Mouse (Mus musculus) layer of hippocampus, postnatal 36 days (tissue): Measurements from ENCODE around the gene Kmt5c. TPM values are rescaled to one million over a fixed set of nuclear protein-coding genes. Genes with fewer than 3 reads are reported as not detected.

Experiments
- DNase-seq, 2 experiments: peaks; one replicate each; pipeline ENCODE4 v3.0.0; 2022
- total RNA-seq, 2 experiments: library from RNA; stranded (reverse); gene quantifications; 2 replicates each; pipeline ENCODE4 v1.2.3; 2021

The Kmt5c gene
- total RNA-seq, 2 experiments from 2014 or later, result 35.3 to 38.7 TPM

DNA sequence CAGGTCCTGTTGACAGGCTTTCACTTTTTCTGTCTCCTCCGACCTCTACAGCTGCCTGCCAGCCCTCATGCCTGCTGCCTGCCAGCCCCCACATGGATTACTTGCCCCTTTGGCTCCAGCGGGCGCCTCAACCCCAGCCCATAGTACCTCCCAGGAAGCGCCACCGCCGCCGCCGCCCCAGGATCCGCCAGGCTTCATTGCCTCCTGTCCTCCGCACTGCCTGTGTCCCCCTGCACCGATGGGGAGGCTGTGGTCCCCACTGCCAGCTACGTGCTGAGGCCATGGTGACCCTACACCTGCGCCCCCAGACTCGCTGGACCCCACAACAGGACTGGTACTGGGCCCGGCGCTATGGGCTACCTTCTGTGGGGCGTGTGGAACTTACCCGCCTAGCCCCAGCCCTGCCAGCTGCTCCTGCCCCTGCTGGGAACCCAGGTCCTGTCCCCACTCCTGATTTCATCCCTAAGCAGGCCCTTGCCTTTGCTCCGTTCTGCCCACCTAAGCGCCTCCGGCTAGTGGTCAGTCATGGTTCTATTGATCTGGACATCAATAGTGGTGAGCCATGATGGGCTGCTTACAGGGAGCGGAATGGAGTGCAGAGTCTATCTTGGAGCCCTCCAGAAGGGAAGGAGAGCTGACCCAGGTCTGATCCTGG is 6.5 kb downstream of the Kmt5c start:
- DNase-seq, result no peak

DNA sequence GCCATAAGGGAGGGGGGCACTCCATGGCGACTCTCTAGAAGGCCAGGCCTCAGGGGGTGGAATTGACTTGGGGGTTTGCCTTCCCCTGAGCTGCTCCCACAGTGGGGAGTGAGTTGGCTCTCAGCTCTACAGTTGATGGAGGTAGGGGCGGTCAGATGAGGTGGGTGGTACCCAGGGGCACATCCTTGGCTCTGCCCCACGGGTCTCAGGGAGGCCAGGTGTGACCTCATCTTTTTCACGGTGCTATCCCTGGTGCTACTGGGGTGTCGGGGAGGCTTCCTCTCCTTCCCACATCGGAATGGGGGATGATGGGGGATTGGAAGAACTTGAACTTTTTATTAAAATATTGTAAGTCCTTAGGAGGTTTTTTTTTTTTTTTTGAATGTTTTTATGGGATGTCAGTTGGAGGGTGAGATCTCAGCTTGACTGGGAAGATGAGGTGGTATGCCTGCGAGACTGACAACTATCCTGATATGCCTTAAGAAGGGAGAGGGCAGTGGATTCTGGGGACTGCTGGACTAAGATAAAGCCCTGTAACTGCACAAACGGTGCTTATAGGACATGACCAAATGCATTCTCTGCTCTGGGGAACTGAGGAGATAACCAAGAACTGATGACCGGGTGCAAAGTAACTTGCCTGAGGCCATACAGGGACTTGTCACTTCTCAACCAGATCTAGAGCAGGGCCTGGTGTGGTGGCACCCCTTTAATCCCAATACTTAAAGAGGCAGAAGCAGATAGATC is 7.4 kb downstream of the Kmt5c start:
- no peak for DNase-seq

DNA sequence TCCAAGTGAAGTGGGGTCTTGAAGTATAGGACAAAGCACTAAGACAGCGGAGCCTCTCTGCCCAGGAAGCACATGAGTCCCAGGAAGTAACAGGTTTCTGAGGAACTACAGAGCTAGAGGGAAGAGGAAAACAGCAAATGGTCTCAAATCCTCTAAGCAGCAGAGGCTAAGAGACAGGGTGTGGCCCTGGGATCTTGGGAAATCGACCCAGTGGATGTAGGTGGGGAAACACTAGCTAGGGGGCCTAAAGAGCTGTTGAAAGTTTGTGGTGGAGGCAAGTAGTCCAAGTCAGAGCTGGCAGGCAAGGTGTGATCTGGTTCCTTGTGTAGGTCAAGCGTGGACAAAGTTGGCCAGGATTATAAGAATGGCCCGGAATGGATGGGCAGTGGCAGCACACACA is 8.4 kb downstream of the Kmt5c start:
- DNase-seq, result no peak

DNA sequence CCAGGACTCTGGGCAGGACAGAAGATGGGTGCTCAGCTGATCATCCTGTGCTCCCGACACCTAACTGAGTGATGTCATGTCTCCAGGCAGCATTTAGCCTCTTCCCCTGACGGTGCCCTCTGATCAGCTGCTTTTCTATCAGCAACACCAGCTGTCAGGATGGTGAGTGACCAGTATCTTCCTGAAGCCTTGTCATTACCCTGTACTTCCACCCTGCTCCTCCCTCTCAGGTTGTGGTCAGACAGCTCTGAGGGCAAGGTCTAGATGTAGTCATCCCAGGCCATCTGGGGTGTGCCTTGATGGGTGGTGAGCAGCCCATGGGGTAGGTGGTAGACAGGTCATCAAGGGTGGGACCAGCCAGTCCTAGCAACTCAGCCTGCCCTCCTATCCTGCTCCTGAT is 9.3 kb downstream of the Kmt5c start:
- no peak for DNase-seq

DNA sequence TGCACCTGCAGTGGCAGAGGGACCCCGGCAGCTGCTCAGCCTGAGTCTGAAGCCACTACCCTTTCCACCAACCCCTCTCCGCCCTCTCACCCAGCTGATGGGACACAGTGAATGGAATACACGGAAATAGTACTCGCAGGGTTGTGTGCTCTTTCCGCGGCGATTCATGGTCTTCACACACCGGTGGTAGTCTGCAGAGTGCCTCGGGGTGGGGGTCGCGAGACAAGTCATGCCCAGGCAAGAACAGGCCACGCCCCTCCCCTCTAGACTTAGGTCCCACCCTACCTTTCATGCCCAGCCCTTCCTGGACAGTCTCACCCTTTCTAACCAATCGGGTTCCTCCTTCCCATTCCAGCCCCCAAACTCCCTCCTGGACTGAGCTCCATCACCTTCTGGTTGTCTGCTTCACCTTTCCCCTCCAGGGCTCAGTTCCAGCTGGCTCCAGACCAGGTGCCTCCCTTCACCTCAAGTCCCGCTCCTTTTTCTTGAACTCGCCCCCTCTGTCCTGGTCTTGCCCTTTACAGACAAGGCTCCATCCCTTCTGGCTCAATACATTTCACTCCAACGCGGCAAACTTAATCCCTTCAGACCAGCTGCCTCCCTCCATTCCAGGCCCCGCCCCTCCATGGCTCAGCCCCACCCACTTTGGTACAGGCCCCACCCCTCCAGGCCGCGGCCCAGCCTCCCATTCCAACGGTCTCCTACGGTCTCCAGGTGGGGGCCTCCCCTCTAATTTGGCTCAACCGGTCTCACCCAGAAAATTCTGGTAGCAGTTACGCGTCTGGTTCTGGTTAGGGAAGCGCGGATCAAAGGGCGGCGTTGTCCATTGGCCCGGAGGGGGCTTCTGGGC is 12.3 kb downstream of the Kmt5c start:
- no peak for DNase-seq

DNA sequence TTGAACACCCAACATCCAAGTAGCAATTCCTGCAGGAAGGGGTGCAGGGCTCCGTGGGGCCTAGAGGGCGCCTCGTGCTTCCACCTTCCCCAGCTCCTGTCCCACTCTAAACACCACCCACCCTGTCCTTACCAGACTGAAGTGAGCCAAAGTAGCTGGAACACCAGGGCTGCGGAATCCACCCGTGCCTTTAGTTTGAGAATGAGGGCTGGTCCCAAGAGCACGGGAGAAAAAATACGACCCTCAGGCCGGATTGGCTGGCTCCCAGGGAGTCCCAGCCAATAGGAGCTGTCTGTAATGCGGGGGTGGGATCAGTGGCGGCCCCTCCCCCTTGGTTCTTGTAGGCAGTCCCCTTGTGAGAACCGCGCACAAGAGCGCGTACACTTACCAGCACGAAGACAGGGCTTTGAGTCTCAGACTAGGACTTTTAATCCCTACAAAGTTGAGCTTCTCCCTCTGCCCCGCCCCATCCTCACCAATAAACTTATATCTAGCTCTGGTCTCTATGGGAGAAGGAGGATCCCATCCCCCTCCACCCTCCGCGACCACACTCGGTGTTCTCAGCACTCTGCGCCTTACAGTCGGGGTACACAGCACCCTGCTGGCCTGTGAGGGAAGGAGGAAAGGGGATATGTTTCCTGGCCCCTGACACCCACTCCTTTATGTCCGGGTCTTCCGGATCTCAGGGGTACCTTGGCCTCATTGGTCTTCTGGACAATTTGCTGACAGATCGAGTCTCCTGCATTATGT is 13.1 kb downstream of the Kmt5c start, which contains the start of gene Cox6b2:
Gene Cox6b2 (minus strand): TSS at position 274 of the 750 bp plus-strand sequence.
- peak in 1 of 2 experiments; percentile 44 for DNase-seq

DNA sequence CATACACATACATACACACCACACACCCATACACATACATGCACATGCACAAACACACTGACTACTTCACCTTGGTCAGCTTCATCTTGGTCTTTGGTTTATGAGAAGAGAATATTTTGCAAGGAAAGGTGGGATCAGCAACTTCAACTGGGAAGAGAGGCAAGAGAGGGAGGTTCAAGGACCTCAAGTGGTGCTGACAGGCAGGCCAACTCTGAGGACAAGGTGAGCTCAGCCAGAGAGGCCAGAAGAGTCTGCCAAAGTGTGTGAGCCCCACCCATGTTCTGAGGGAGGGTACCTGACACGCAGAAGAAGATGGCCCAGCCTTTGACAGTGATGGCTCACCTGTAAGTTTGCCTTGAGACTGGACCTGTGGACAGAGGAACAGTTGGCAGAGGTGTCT is 19.8 kb downstream of the Kmt5c start:
- DNase-seq, result no peak

DNA sequence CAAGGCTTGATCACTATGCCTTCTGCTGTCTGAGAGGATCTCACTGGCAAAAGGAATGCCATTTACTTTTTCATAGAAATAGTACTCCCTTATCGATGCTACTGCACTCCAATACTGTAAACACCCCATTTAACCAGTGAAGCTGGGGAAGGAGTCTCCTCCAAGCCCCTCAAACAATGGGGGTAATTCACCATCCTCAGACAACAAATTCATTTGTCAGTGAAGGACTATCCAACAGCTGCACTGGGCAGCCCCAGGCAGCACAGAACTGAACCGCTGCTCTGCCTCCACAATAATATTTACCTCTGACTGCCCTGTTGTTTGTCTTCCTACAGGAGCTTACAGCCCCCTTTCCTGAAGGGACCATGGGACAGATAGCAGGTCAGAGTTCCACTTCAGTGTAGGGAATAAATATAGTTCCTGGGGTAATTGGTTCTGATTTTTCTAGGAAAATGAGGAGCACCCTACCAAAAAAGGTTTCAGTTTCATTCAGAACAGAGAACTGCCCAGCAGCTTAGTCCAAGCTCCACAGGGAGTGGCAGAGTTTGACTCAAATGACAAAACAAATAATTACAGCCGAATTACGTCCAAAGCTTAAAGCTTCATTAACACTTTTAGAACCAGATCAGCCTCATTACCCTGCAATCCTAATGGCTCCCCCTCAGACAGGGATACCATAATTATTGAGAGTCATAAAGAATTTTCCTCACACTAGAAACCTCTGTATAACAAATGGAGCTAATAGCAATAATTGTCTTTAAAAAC is 25.2 kb downstream of the Kmt5c start:
- no peak for DNase-seq

DNA sequence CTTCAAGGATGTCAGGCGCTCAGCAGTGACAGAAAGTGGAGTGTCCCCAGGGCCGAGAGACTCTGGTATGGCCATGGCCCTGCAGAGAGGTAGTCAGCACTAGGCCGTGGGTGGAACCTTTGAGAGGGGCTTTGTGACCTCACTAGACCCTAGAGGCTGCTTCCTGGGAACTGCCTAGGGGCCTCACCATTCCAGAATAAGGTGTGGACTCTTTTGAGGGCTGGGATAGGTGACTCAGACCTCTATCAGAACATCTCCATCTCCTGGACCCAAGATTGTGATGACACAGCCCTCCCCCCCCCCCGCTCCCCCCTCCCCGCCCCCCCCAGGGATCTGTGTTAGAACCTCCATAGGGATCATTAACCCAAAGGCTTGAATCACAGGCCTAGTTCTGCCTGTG is 31.3 kb downstream of the Kmt5c start, which contains the start of gene Fam71e2:
Gene Fam71e2 (minus strand): TSS at position 101 of the 400 bp plus-strand sequence.
- no peak for DNase-seq

DNA sequence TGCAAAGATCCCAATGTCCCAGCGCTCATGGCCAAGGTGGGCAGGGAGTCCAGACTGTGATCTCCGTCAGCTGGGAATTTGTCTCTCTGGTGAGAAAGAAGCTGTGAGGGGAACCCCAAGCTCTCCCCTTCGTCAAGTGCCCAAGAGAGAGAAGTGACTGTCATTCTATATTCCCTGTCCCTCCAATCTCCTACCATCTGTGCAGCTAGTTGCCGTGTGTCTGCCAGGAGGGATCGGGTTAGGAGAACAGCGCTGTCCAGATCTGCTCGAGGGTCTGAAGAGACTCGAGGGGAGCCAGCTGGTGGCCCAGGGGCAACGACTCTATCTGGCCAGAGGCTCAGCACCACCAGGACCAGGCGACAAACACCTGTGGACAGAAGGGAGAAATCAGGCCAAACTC is 36.2 kb downstream of the Kmt5c start:
- DNase-seq, result no peak

DNA sequence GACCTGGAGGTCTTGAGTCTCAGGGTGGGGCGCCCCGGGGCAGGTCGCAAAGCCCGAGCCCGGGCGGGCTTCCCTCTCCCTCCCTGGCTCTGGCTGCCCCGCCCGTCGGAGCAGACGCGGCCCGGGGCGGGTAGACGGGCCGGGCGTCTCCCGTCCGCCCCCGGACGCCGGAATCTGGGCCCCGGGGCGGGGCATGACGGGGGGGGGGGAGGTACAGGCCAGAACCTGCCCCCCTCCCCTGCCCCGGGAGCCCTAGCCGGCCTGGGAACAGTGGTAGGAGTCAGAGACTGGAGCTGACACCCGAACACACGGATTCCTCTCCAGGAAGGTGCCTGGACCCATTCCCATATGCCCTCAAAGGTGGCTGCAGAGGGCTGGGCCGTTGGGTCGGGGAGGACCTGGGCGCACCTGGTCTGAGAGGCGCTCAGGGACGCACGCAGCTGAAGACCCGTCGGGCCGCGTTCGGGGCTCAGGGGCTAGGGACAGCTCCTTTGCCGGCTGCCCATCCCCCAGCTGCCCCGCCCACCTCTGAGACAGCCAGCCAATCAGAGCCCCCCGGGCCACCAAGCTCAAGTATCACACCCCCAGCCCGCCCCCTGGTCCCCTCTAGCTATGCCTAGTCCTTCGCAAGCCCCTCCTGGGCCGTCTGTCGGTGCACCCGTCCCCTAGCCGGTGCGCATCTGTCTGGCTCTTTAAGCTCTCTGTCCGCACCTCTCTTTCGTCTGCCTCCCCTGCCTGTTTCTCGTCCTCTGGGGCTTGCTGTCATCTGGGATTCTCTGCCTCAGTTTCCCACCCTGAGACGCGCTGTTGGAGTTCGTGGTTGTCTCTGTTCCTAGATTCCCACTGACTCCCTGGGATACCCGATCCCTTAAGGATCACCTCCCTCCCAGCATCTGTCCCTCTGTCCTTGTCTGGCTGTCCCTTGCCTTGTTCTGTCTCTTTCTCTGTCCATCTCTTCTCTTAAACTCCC is 37.2 kb downstream of the Kmt5c start:
- DNase-seq, result no peak

DNA sequence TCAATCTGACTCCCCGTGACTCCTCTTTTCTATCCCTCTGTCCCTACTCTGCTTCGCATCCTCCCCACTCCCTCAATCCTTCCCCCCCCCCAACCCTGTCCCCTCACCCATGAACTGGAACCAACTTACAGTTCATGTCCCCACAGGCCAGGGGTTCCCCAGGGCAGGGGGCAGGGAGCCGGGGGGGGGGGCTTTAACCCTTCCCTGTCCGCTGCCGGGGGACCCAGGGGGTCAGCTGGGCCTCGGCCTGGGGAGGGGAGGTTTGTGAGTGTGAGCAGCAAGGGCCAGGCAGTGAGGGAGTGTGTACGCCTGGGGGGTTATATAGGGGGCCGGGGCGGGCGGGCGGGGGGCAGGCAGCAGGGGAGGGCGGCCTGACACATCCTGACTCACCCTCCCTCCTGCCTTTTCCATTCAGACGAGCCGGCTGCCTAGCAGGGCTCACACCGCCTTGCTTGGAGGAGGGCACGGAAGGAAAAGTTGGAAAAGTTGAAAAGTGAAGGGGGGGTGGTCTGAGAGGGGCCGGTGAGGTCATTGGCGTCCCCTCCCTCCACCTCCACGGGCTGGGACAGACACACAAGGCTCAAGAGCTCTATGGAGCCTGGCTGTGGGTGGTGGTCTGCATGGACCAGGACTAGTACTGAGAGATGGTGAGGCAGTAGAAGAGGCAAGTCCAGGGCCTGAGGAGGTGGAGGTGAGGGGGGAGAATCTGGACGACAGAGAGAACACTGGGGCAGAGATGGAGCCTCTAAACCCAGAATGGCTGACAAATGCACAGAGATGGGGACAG is 38.1 kb downstream of the Kmt5c start:
- DNase-seq, result no peak

DNA sequence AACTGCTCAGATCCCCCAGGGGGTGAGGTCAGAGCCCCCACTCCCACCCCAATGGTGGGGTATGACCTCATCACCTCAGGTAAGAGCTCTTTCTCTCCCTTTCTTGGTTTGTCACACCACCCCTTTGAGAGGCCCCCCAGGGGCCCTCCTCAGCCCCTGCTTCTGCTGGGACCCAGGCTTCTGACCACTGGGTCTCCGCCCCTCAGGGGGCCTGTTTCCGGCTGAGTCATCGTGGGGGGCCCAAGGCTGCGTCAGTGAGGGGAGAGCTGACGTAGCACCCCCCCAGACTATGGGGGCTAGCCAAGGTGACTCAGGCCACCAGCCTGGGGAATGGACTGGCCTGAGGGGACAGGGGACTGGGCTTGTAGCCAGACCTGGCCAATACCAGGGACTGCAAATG is 40.0 kb downstream of the Kmt5c start:
- no peak for DNase-seq

DNA sequence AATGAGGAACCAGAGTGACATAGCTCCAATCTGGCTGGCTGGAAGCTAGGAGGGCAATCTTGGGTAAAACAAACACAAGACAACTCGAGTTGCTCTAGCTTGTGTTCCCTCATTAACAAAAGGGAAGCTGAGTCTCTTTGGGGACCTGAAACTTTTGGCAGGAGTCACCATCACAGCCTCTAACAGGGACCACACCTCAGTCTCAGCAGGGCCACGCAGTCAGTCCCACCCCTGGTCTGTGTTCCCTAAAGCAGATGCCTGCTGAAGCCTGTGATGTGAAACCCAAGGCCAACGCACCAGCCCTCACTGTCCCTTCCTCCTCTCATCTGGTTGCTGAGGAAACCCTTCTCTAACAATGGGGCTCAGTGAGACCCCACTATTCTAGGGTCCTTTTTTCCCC is 42.2 kb downstream of the Kmt5c start:
- no peak for DNase-seq

DNA sequence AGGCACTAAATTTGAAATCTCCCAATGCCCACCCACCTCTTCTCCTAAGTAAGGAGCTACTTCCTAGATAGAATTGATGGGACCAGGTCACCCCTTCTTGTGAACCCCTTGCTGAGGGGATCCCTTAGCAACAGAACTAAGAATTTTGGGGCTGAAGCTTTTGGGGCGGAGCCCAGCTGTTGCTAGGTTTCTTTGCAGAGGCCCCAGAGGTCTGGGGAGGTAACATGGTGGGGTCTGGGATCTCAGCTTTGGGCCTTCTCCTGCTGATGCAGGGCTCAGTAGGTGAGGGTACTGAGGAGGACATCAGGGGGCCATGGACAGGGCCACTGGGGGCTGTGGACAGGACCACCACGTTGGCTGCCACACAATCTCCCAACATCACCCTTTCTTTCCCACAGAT is 42.8 kb downstream of the Kmt5c start, which contains the start of the genes Il11 and Tmem190:
Gene Il11 (minus strand): TSS at position 101 of the 400 bp plus-strand sequence.
Gene Tmem190 (plus strand): TSS at position 179 of the 400 bp plus-strand sequence.
- DNase-seq, result no peak

DNA sequence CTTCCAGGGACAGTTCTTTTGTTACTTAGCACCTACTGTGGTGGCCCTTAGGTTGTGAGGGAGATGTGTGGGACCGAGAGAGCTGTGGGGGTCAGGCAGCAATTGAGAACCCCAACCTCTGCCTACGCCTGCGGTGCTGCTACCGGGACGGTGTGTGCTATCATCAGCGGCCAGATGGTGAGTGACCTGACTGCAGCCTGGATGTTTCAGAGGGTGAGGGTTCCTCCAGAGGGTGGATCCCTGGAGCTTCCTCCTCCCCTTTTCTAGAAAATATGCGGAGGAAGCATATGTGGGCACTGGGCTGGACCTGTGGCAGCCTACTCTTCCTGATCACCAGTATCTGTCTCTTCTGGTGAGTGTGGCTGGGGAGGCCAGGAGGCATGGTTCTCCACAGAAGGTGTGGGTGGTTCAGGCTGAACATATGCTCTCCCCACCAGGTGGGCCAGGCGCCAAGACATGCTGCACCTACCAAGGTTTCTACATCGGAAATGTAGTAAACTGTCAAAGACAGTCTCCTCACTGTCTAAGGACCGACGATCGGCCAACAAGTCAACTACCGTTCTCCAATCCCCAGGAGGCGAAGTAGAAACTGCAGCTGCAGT is 43.9 kb downstream of the Kmt5c start:
- no peak for DNase-seq

DNA sequence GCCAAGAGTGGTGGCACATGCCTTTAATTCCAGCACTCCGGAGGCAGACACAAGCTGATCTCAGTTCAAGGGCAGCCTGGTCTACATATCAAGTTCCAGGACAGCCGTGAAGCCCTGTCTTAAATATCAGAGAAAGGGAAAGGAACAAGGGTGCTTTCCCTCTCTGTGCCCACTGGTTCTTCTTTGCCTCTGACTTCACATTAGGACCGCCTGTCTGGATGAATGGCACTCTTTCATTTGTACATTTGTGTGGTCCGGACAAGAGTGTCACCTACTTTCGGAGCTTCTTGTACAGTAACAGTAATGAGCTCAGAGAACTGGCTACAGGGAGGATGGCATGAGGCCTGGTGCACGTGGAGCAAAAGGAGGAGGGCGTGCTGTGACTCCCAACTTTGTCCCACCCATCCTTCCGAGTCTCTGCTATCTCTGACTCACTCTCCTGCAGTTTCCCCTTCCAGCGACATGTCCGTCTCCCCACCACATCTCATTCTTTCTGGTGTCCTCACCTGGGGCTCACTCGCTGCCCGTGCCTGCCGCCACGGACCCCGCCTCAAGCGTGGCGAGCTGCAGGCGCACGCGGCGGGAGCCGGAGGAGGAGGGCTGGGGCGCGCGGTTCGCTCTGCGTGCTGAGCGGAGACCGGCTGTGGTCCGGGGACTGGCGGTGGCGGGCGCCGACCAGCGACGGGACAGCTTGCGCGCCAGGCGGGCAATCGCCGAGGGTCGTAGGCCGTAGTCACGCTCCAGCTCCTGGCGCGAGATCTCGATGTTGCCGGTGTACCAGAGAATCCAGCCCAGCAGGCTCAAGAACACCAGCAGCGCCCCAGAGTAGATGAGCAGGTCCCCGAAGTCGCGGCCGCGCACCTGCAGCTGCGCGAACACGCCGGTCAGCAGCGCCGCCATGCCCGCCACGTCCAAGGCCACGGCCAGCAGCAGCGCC is 48.9 kb downstream of the Kmt5c start:
- peak; percentile 65 to 66 for DNase-seq
